Mouse (Mus musculus) MEL (cell line): Measurements from ENCODE around the gene Dyx1c1. TPM values are rescaled to one million over a fixed set of nuclear protein-coding genes. Genes with fewer than 3 reads are reported as not detected.

Experiments used
- DNase-seq: peaks from one replicate; pipeline ENCODE4 v3.0.0; 2011; ENCODE audit warnings: low read depth, low spot score
- H3K27ac ChIP-seq: 2 replicates; pipeline ENCODE4 v1.5.1; 2012; ENCODE audit warnings: low read depth, mild to moderate bottlenecking, control low read depth, low read length, moderate library complexity; ENCODE audit not compliant: control insufficient read depth
- H3K27me3 ChIP-seq, 2 experiments: fragments of 150-350 bp in 1 of 2; sonication (generic) in 1 of 2; 2 replicates each; pipeline ENCODE4 v1.6.1; 2012; ENCODE audit warnings: low read length in 2 of 2, mild to moderate bottlenecking in 2 of 2, improper control_type of control experiment in 1 of 2, moderate library complexity in 1 of 2; ENCODE audit not compliant: insufficient read depth in 2 of 2, control insufficient read depth in 1 of 2
- H3K36me3 ChIP-seq, 2 experiments: 2 replicates each; pipeline ENCODE4 v1.6.1; 2012 to 2014; ENCODE audit warnings: low read length in 2 of 2, improper control_type of control experiment in 1 of 2, inconsistent platforms in 1 of 2, mild to moderate bottlenecking in 1 of 2; ENCODE audit not compliant: insufficient read depth in 2 of 2, control insufficient read depth in 1 of 2
- H3K4me1 ChIP-seq, 2 experiments: fragments of 150-350 bp in 1 of 2; sonication (generic) in 1 of 2; 2 replicates each; pipeline ENCODE4 v1.6.1; 2012; ENCODE audit warnings: low read length in 2 of 2, improper control_type of control experiment in 1 of 2, mild to moderate bottlenecking in 1 of 2; ENCODE audit not compliant: insufficient read depth in 2 of 2, control insufficient read depth in 1 of 2
- H3K4me3 ChIP-seq, 2 experiments: fragments of 150-350 bp in 1 of 2; sonication (generic) in 1 of 2; 2 replicates each; pipeline ENCODE4 v1.5.1; 2012; ENCODE audit warnings: low read depth in 2 of 2, low read length in 2 of 2, mild to moderate bottlenecking in 2 of 2, moderate library complexity in 2 of 2, control low read depth in 1 of 2, improper control_type of control experiment in 1 of 2; ENCODE audit not compliant: control insufficient read depth in 1 of 2, insufficient read depth in 1 of 2
- H3K79me2 ChIP-seq: 2 replicates; pipeline ENCODE4 v1.6.1; 2012; ENCODE audit warnings: mild to moderate bottlenecking, low read length, moderate library complexity; ENCODE audit not compliant: control insufficient read depth, poor library complexity, insufficient read depth
- H3K9ac ChIP-seq: 2 replicates; pipeline ENCODE4 v1.6.1; 2012; ENCODE audit warnings: low read depth, mild to moderate bottlenecking, control low read depth, low read length, moderate library complexity; ENCODE audit not compliant: control insufficient read depth, poor library complexity, severe bottlenecking
- H3K9me3 ChIP-seq: fragments of 150-350 bp; sonication (generic); replicated peaks from 2 replicates; pipeline ENCODE4 v1.6.1; 2012; ENCODE audit warnings: mild to moderate bottlenecking, low read length, improper control_type of control experiment, moderate library complexity; ENCODE audit not compliant: insufficient read depth
- CHD1 ChIP-seq: IDR thresholded peaks from 2 replicates; pipeline ENCODE4 v1.6.1; 2012; ENCODE audit warnings: low read depth, mild to moderate bottlenecking, inconsistent platforms, low read length, improper control_type of control experiment
- CHD2 ChIP-seq: IDR thresholded peaks from 2 replicates; pipeline ENCODE4 v1.6.1; 2011; ENCODE audit warnings: low read length, improper control_type of control experiment
- E2F4 ChIP-seq: IDR thresholded peaks from 2 replicates; pipeline ENCODE4 v1.6.1; 2011; ENCODE audit warnings: low read depth, low read length, improper control_type of control experiment, borderline replicate concordance
- GATA1 ChIP-seq: IDR thresholded peaks from 2 replicates; pipeline ENCODE4 v1.6.1; 2011; ENCODE audit warnings: low read depth, low read length, improper control_type of control experiment
- HCFC1 ChIP-seq: IDR thresholded peaks from 2 replicates; pipeline ENCODE4 v1.6.1; 2012; ENCODE audit warnings: low read depth, mild to moderate bottlenecking, inconsistent platforms, low read length, improper control_type of control experiment, moderate library complexity
- JUND ChIP-seq: IDR thresholded peaks from 2 replicates; pipeline ENCODE4 v1.6.1; 2011; ENCODE audit warnings: low read depth, mild to moderate bottlenecking, improper control_type of control experiment, low read length
- MAFK ChIP-seq: IDR thresholded peaks from 2 replicates; pipeline ENCODE4 v1.6.1; 2011; ENCODE audit warnings: low read depth, mild to moderate bottlenecking, low read length, improper control_type of control experiment, borderline replicate concordance
- MAZ ChIP-seq: IDR thresholded peaks from 2 replicates; pipeline ENCODE4 v1.6.1; 2012; ENCODE audit warnings: low read depth, mild to moderate bottlenecking, inconsistent platforms, low read length, improper control_type of control experiment
- MEF2A ChIP-seq: IDR thresholded peaks from 2 replicates; pipeline ENCODE4 v1.6.1; 2014; ENCODE audit warnings: low read depth, mild to moderate bottlenecking, inconsistent platforms, low read length, improper control_type of control experiment; ENCODE audit not compliant: poor library complexity, insufficient replicate concordance, severe bottlenecking; ENCODE audit errors: extremely low read depth
- MYB ChIP-seq: IDR thresholded peaks from 2 replicates; pipeline ENCODE4 v1.6.1; 2011; ENCODE audit warnings: mild to moderate bottlenecking, low read depth, low read length, improper control_type of control experiment
- POLR2A ChIP-seq, 2 experiments: IDR thresholded peaks; 2 replicates each; pipeline ENCODE4 v1.6.1; 2011 to 2012; ENCODE audit warnings: low read length in 2 of 2, mild to moderate bottlenecking in 2 of 2, control low read depth in 1 of 2, improper control_type of control experiment in 1 of 2, low read depth in 1 of 2, moderate library complexity in 1 of 2; ENCODE audit not compliant: control insufficient read depth in 1 of 2, insufficient read depth in 1 of 2, poor library complexity in 1 of 2
- POLR2AphosphoS2 ChIP-seq: IDR thresholded peaks from 2 replicates; pipeline ENCODE4 v1.6.1; 2011; ENCODE audit warnings: low read length, improper control_type of control experiment
- POLR2AphosphoS5 ChIP-seq: IDR thresholded peaks from 2 replicates; pipeline ENCODE4 v1.6.1; 2012; ENCODE audit warnings: low read depth, borderline replicate concordance, mild to moderate bottlenecking, inconsistent platforms, low read length, moderate library complexity, mixed read lengths
- RAD21 ChIP-seq: IDR thresholded peaks from 2 replicates; pipeline ENCODE4 v1.6.1; 2011; ENCODE audit warnings: mild to moderate bottlenecking, low read depth, low read length, improper control_type of control experiment
- SMC3 ChIP-seq: IDR thresholded peaks from 2 replicates; pipeline ENCODE4 v1.6.1; 2011; ENCODE audit warnings: low read depth, low read length, improper control_type of control experiment
- TBP ChIP-seq: IDR thresholded peaks from 2 replicates; pipeline ENCODE4 v1.8.0; 2011; ENCODE audit warnings: low read depth, low read length, improper control_type of control experiment
- UBTF ChIP-seq: IDR thresholded peaks from 2 replicates; pipeline ENCODE4 v1.6.1; 2012; ENCODE audit warnings: low read depth, mild to moderate bottlenecking, inconsistent platforms, low read length, improper control_type of control experiment, moderate library complexity, borderline replicate concordance; ENCODE audit not compliant: insufficient read depth
- USF1 ChIP-seq: IDR thresholded peaks from 2 replicates; pipeline ENCODE4 v1.6.1; 2014; ENCODE audit warnings: low read depth, mild to moderate bottlenecking, inconsistent platforms, low read length, improper control_type of control experiment, moderate library complexity
- USF2 ChIP-seq, 2 experiments: IDR thresholded peaks; 2 replicates each; pipeline ENCODE4 v1.6.1; 2011 to 2012; ENCODE audit warnings: improper control_type of control experiment in 2 of 2, low read length in 2 of 2, borderline replicate concordance in 1 of 2, inconsistent platforms in 1 of 2, low read depth in 1 of 2, mild to moderate bottlenecking in 1 of 2; ENCODE audit not compliant: insufficient read depth in 1 of 2
- ZC3H11A ChIP-seq: IDR thresholded peaks from 2 replicates; pipeline ENCODE4 v1.6.1; 2012; ENCODE audit warnings: low read depth, mild to moderate bottlenecking, inconsistent platforms, low read length, improper control_type of control experiment
- ZKSCAN1 ChIP-seq: IDR thresholded peaks from 2 replicates; pipeline ENCODE4 v1.6.1; 2012; ENCODE audit warnings: low read depth, mild to moderate bottlenecking, inconsistent platforms, low read length, improper control_type of control experiment, moderate library complexity
- ZNF384 ChIP-seq: IDR thresholded peaks from 2 replicates; pipeline ENCODE4 v1.6.1; 2012; ENCODE audit warnings: low read depth, mild to moderate bottlenecking, inconsistent platforms, low read length, improper control_type of control experiment
- polyA plus RNA-seq, 2 experiments: library from polyadenylated mRNA; stranded (reverse) in 1 of 2; unstranded in 1 of 2; fragments of >175 nt in 1 of 2; fragments of >200 nt in 1 of 2; gene quantifications; 2 replicates each; pipeline versions ENCODE4 v1.2.1 to v1.2.4; 2012; ENCODE audit warnings: low replicate concordance in 2 of 2, low read depth in 1 of 2; ENCODE audit not compliant: insufficient read length in 2 of 2, insufficient read depth in 1 of 2, missing spikeins in 1 of 2
- total RNA-seq: library from RNA; depleted of rRNA; stranded (reverse); fragments of 300-350 nt; gene quantifications from 2 replicates; pipeline ENCODE4 v1.2.3, GENCODE M21; 2012

Dyx1c1 gene
- total and polyA plus RNA-seq, 3 experiments, result 1.0 to 2.0 TPM; not detected in 1

GRCm38 (mm10) chr9:72991420-72991819, 32.8 kb downstream of the Dyx1c1 start:
- H3K4me1 ChIP-seq, result peaks cover 2 to 3% of the 10 kb centered on the region in 2 experiments; a peak in 3 of 4 replicates
- peak; percentile 47 for DNase-seq
- no peak for TF ChIP-seq POLR2A (IDR thresholded peaks at IDR 0.05; ENCODE audit: control insufficient read depth in 1 of 2, insufficient read depth in 1 of 2, low read depth in 1 of 2, low read length in 2 of 2, poor library complexity in 1 of 2)
- peak; percentile 85 for TF ChIP-seq TBP
- no peaks in the 10 kb centered on the region for H3K9me3 ChIP-seq
- no peak overlapping the region for H3K27ac ChIP-seq
- H3K27me3 ChIP-seq, result no peaks in the 10 kb centered on the region
- H3K79me2 ChIP-seq, result no peaks in the 10 kb centered on the region
- peaks cover 0 to 5% of the 10 kb centered on the region in 2 experiments; a peak in 2 of 4 replicates for H3K36me3 ChIP-seq
- H3K9ac ChIP-seq, result no peak overlapping the region
- peak overlapping the region in 1 of 2 experiments; percentile 15; a peak in 1 of 4 replicates for H3K4me3 ChIP-seq

GRCm38 (mm10) chr9:72992576-72992975, 34.0 kb downstream of the Dyx1c1 start:
- Histone ChIP-seq H3K79me2 (no peaks in the 10 kb centered on the region), H3K4me1 (peaks cover 0 to 2% of the 10 kb centered on the region in 2 experiments; a peak in 3 of 4 replicates), H3K36me3 (peaks cover 0 to under 1% of the 10 kb centered on the region in 2 experiments; a peak in 2 of 4 replicates), H3K27ac (no peak overlapping the region), H3K9ac (no peak overlapping the region), H3K27me3 (no peaks in the 10 kb centered on the region), H3K9me3 (no peaks in the 10 kb centered on the region), H3K4me3 (no peak overlapping the region)
- TF ChIP-seq CHD1 (no peak), ZKSCAN1 (no peak), MAZ (no peak), POLR2AphosphoS2 (no peak), MEF2A (no peak), MYB (no peak), ZC3H11A (no peak), GATA1 (no peak), CHD2 (no peak), E2F4 (no peak)
- no peak for DNase-seq

GRCm38 (mm10) chr9:72996167-72996566, 37.6 kb downstream of the Dyx1c1 start:
- Histone ChIP-seq H3K79me2 (no peaks in the 10 kb centered on the region), H3K27ac (no peak overlapping the region), H3K4me3 (no peak overlapping the region), H3K27me3 (no peaks in the 10 kb centered on the region)
- no peak for TF ChIP-seq POLR2AphosphoS2
- TF ChIP-seq ZKSCAN1, result no peak
- no peak for TF ChIP-seq USF1
- TF ChIP-seq SMC3, result no peak
- no peak for TF ChIP-seq POLR2AphosphoS5
- no peak for TF ChIP-seq UBTF
- TF ChIP-seq MAZ, result no peak
- no peak for TF ChIP-seq POLR2A (IDR thresholded peaks at IDR 0.05; ENCODE audit: control insufficient read depth in 1 of 2, insufficient read depth in 1 of 2, low read depth in 1 of 2, low read length in 2 of 2, poor library complexity in 1 of 2)
- TF ChIP-seq ZNF384, result no peak
- no peak for TF ChIP-seq MAFK
- TF ChIP-seq HCFC1, result no peak
- no peak for TF ChIP-seq JUND
- TF ChIP-seq USF2 (IDR thresholded peaks at IDR 0.05; ENCODE audit: borderline replicate concordance in 1 of 2, insufficient read depth in 1 of 2, low read depth in 1 of 2, low read length in 2 of 2), result no peak
- TF ChIP-seq E2F4, result no peak
- TF ChIP-seq RAD21, result no peak
- TF ChIP-seq, all 39 proteins: peak for 0
- no peaks in the 10 kb centered on the region for H3K9me3 ChIP-seq
- H3K9ac ChIP-seq, result no peak overlapping the region
- no peak for DNase-seq
- H3K36me3 ChIP-seq, result no peaks in the 10 kb centered on the region
- H3K4me1 ChIP-seq, result no peaks in the 10 kb centered on the region; a peak in 2 of 4 replicates
